Comparison of ENCODE assay signal across 8 mouse cellular contexts in genomic region chr4:134853637-134854485, GRCm38 (mm10). TPM values are rescaled to one million over a fixed set of nuclear protein-coding genes. Genes with fewer than 3 reads are reported as not detected.
DNase-seq lines count a peak whose midpoint lies in the region; ATAC-seq lines count a peak whose summit lies in the region.

No protein-coding gene starts in this region.

- 0 out of 2 replicates have a peak, but pooled peaks cover 3% of the 10 kb centered on the region for H3K27me3 ChIP-seq in hindbrain, embryonic 14.5 days (ENCODE audit: control insufficient read depth, insufficient read depth, low read length)

- no peaks in the 10 kb centered on the region for H3K36me3 ChIP-seq in hindbrain, embryonic 14.5 days (replicated peaks; ENCODE audit: control insufficient read depth, insufficient read depth)

- 2% methylated on average over 90 of the region's 91 CpGs for WGBS in hindbrain, embryonic 14.5 days

- H3K4me1 ChIP-seq in hindbrain, embryonic 14.5 days (replicated peaks; ENCODE audit: control insufficient read depth, insufficient read depth, low read length), result peaks cover 21% of the 10 kb centered on the region

- peak; percentile 90 for DNase-seq in R1 (ENCODE audit: low read depth, low spot score)
- DNase-seq in cerebellum, postnatal 14 days, result peak; percentile 98
- DNase-seq in frontal cortex, postnatal 14 days (ENCODE audit: low spot score in 2 of 2), result peak; percentile 92
- peak; percentile 94 for DNase-seq in hindbrain, embryonic 14.5 days (ENCODE audit: low spot score)
- peak; percentile 84 to 91 for DNase-seq in layer of hippocampus, postnatal 25 days (ENCODE audit: extremely low spot score in 1 of 2, low spot score in 1 of 2)
- peak; percentile 93 for DNase-seq in lung, postnatal 14 days
- DNase-seq in ovary, postnatal 36 days (ENCODE audit: low spot score), result peak; percentile 92
- DNase-seq in thymus, postnatal 25 days, result peak; percentile 94

- H3K27ac ChIP-seq in hindbrain, embryonic 14.5 days, result peak overlapping the region; percentile 100

- H3K4me2 ChIP-seq in hindbrain, embryonic 14.5 days (replicated peaks), result peak overlapping the region; percentile 76

- H3K9me3 ChIP-seq in hindbrain, embryonic 14.5 days (ENCODE audit: control insufficient read depth, low read length), result no peaks in the 10 kb centered on the region

- H3K9ac ChIP-seq in hindbrain, embryonic 14.5 days, result peak overlapping the region; percentile 94

- peak; percentile 94 for ATAC-seq in hindbrain, embryonic 14.5 days (ENCODE audit: low FRiP score)

- peak overlapping the region; percentile 83 for H3K4me3 ChIP-seq in hindbrain, embryonic 14.5 days (replicated peaks; ENCODE audit: low read length)

RNA-seq across cellular contexts. Expression of gene Maco1, which starts 0.7 kb away (rescaled TPM):
- polyA plus RNA-seq in hindbrain, embryonic 14.5 days (2014; fragmentation: Nextera tagmentation; extraction: Ambion mirVana), result 83.2 and 93.2 TPM in 2 replicates
- 10 to 100 TPM; 42.0 to 48.0 TPM for total RNA-seq in layer of hippocampus, postnatal 25 days (2021)

RNA-seq across cellular contexts. Expression of gene Rhd, which starts 10.5 kb away (rescaled TPM):
- polyA plus RNA-seq in hindbrain, embryonic 14.5 days (2014; fragmentation: Nextera tagmentation; extraction: Ambion mirVana), result 0.75 and 1.4 TPM in 2 replicates
- not detected for total RNA-seq in layer of hippocampus, postnatal 25 days (2021)

Comparison
In these comparisons a context has a peak if more than half of its experiments do, and no peak if none do; other contexts are left out.
1. Peak in every context shown above with its lines: DNase-seq, ATAC-seq, H3K4me3 ChIP-seq and H3K27ac ChIP-seq.